Mouse (Mus musculus) heart, adult 2 months (tissue): Measurements from ENCODE around the gene Bmpr1b.

Experiments
- CTCF ChIP-seq: fragments of 200-600 bp; IDR thresholded peaks from 2 replicates; pipeline ENCODE4 v1.8.1; 2022; ENCODE audit warnings: antibody characterized with exemption, mild to moderate bottlenecking, moderate library complexity
- EP300 ChIP-seq: fragments of 200-500 bp; IDR thresholded peaks from 2 replicates; pipeline ENCODE4 v1.6.1; 2011; ENCODE audit warnings: low read depth, low read length, control low read depth; ENCODE audit not compliant: insufficient read depth
- POLR2A ChIP-seq: fragments of 200-500 bp; IDR thresholded peaks from 2 replicates; pipeline ENCODE4 v1.6.1; 2011; ENCODE audit warnings: mild to moderate bottlenecking, low read depth, low read length, control low read depth; ENCODE audit not compliant: insufficient read depth

DNA sequence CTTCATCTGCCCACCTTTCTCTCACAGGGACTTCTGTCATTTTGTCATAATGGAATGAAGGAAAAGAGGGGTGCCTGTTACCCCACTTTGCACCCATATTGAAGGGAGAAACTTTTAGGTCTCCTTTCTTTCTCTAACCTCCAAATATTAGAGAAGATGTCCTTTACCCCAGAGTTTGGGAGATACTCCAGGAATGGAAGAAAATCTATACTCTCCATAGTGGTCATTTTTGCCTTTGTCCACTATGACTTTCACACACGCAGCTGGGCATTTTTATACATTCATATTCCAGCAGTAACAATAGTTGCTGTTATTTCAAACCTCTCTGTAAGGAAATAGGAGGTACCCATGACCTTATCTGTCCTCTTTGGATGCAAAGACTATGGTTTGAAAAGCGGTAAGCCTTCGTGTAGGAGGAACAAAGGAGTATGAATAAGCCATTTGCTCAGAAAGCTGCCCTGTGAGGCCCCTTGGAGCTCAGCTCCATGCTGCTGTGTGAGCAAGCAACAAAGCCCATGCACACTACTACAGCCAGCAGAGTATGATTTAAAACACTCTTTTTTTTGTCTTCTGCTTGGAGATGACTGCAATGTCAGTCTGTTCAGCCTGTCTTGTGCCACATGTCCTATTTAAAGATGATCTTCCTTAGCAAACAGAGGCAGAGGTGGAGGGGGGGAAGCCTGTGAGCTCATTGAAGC lies 350.5 kb downstream of the Bmpr1b start:
- TF ChIP-seq CTCF: no peak
- TF ChIP-seq POLR2A: no peak
- TF ChIP-seq EP300: no peak
